Mouse (Mus musculus) forebrain, postnatal 0 days (tissue): ENCODE data around the gene Shld2. TPM values are rescaled to one million over a fixed set of nuclear protein-coding genes. Genes with fewer than 3 reads are reported as not detected.
A peak's percentile ranks its signal among the peaks of the same experiment; 100 is the strongest.

ENCODE experiments used
- ATAC-seq: fragments of 200-750 bp; cut with Nextera tagmentation; 2 replicates; pipeline ENCODE4 v1.8.0; 2017; ENCODE audit warnings: mild to moderate bottlenecking, moderate library complexity
- DNase-seq: peaks from one replicate; pipeline ENCODE4 v3.0.0-alpha.2; 2015
- H3K27ac ChIP-seq: fragments of 300-500 bp; sonication (generic); 2 replicates; pipeline ENCODE4 v1.5.1; 2014; ENCODE audit warnings: low read depth, mild to moderate bottlenecking, antibody characterized with exemption, low read length, moderate library complexity, mixed read lengths
- H3K27me3 ChIP-seq: fragments of 300-500 bp; sonication (generic); 2 replicates; pipeline ENCODE4 v1.6.1; 2014; ENCODE audit warnings: mild to moderate bottlenecking, low read length, mixed read lengths; ENCODE audit not compliant: insufficient read depth
- H3K36me3 ChIP-seq: fragments of 300-500 bp; sonication (generic); 2 replicates; pipeline ENCODE4 v1.6.1; 2014; ENCODE audit warnings: mild to moderate bottlenecking, moderate library complexity; ENCODE audit not compliant: insufficient read depth
- H3K4me1 ChIP-seq: fragments of 300-500 bp; sonication (generic); 2 replicates; pipeline ENCODE4 v1.6.1; 2014; ENCODE audit warnings: antibody characterized with exemption; ENCODE audit not compliant: insufficient read depth
- H3K4me2 ChIP-seq: fragments of 300-500 bp; sonication (generic); 2 replicates; pipeline ENCODE4 v1.6.1; 2014; ENCODE audit warnings: low read depth, mild to moderate bottlenecking, moderate library complexity
- H3K4me3 ChIP-seq: fragments of 300-500 bp; sonication (generic); 2 replicates; pipeline ENCODE4 v1.5.1; 2014; ENCODE audit warnings: low read depth, low read length, mixed read lengths
- H3K9ac ChIP-seq: fragments of 300-500 bp; sonication (generic); 2 replicates; pipeline ENCODE4 v1.6.1; 2014; ENCODE audit warnings: mild to moderate bottlenecking
- H3K9me3 ChIP-seq: fragments of 300-500 bp; sonication (generic); 2 replicates; pipeline ENCODE4 v1.6.1; 2016; ENCODE audit warnings: low read length
- CTCF ChIP-seq: sonication (generic); IDR thresholded peaks from 2 replicates; pipeline ENCODE4 v1.5.1; 2016; ENCODE audit warnings: antibody characterized with exemption, control low read depth, low read depth
- WGBS: fragments of 180-500 bp; shearing (Covaris S2); extraction: QIAGEN DNeasy Blood & Tissue Kit; methylation state at CpG from one replicate; pipeline ENCODE4 v1.1.7; 2014; 5-methylcytosine and 5-hydroxymethylcytosine counted together
- polyA plus RNA-seq: library from polyadenylated mRNA; unstranded; fragments of >200 nt; fragmentation: Nextera tagmentation; extraction: Ambion mirVana; gene quantifications from 2 replicates; pipeline ENCODE4 v1.2.1, GENCODE M21; 2015
- total RNA-seq: library from RNA; depleted of rRNA; stranded (reverse); fragments of >200 nt; gene quantifications from 2 replicates; pipeline ENCODE4 v1.2.3, GENCODE M21; 2014

Shld2 gene
- total and polyA plus RNA-seq, 2 experiments from 2014 or later: 7.6 to 22.0 TPM

- H3K36me3 ChIP-seq: no peaks in the 10 kb centered on the region
- no peak overlapping the region for H3K9ac ChIP-seq
- peak; percentile 21 for DNase-seq
- 71% methylated on average over 4 of the region's 4 CpGs for WGBS
- H3K9me3 ChIP-seq: no peaks in the 10 kb centered on the region
- ATAC-seq: no peak; the same call in 1 of the 2 replicates
- H3K4me2 ChIP-seq: no peak overlapping the region
- no peak overlapping the region for H3K27ac ChIP-seq
- H3K27me3 ChIP-seq: no peaks in the 10 kb centered on the region
- H3K4me3 ChIP-seq: no peak overlapping the region
- no peaks in the 10 kb centered on the region for H3K4me1 ChIP-seq
- no peak for TF ChIP-seq CTCF
These were observed 83.7 kb downstream of the Shld2 start for GRCm38 (mm10) chr14:34226566-34226965.

- no peaks in the 10 kb centered on the region for H3K36me3 ChIP-seq
- no peak for ATAC-seq
- no peak overlapping the region for H3K4me3 ChIP-seq
- H3K27me3 ChIP-seq: no peaks in the 10 kb centered on the region
- no peak for TF ChIP-seq CTCF
- H3K4me2 ChIP-seq: no peak overlapping the region
- no peak for DNase-seq
- no peaks in the 10 kb centered on the region for H3K9me3 ChIP-seq
- no peaks in the 10 kb centered on the region for H3K4me1 ChIP-seq
- 87% methylated on average over 9 of the region's 9 CpGs for WGBS
- no peak overlapping the region for H3K9ac ChIP-seq
- H3K27ac ChIP-seq: no peak overlapping the region
These were observed 84.3 kb downstream of the Shld2 start for GRCm38 (mm10) chr14:34225986-34226385.

- H3K9me3 ChIP-seq: no peaks in the 10 kb centered on the region
- ATAC-seq (no peak), DNase-seq (no peak)
These were observed 86.9 kb downstream of the Shld2 start for GRCm38 (mm10) chr14:34223362-34223898.

GRCm38 (mm10) chr14:34221416-34222077, 88.7 kb downstream of the Shld2 start:
- no peak overlapping the region for H3K27ac ChIP-seq
- no peak for ATAC-seq
- H3K9me3 ChIP-seq: no peaks in the 10 kb centered on the region
- TF ChIP-seq CTCF: no peak
- WGBS: 63% methylated on average over 5 of the region's 5 CpGs
- no peak overlapping the region for H3K4me2 ChIP-seq
- H3K4me3 ChIP-seq: no peak overlapping the region
- no peaks in the 10 kb centered on the region for H3K36me3 ChIP-seq
- peaks cover 7% of the 10 kb centered on the region; the same call in 1 of the 2 replicates for H3K27me3 ChIP-seq
- H3K9ac ChIP-seq: no peak overlapping the region
- DNase-seq: no peak
- H3K4me1 ChIP-seq: no peaks in the 10 kb centered on the region

More at GRCm38 (mm10) chr14:34223362-34223898, 86.9 kb downstream of the Shld2 start:
- Histone ChIP-seq H3K27me3 (peaks cover 7% of the 10 kb centered on the region; the same call in 1 of the 2 replicates), H3K27ac (no peak overlapping the region), H3K4me3 (no peak overlapping the region), H3K36me3 (no peaks in the 10 kb centered on the region), H3K4me1 (no peaks in the 10 kb centered on the region), H3K4me2 (no peak overlapping the region), H3K9ac (no peak overlapping the region)
- TF ChIP-seq CTCF: no peak
- 69% methylated on average over 5 of the region's 5 CpGs for WGBS

GRCm38 (mm10) chr14:34220426-34220825, 89.9 kb downstream of the Shld2 start:
- peaks cover 7% of the 10 kb centered on the region; the same call in 1 of the 2 replicates for H3K27me3 ChIP-seq
- no peak for TF ChIP-seq CTCF
- H3K4me3 ChIP-seq: no peak overlapping the region
- H3K4me1 ChIP-seq: no peaks in the 10 kb centered on the region
- no peak overlapping the region for H3K9ac ChIP-seq
- no peaks in the 10 kb centered on the region for H3K36me3 ChIP-seq
- no peak for ATAC-seq
- no peak overlapping the region for H3K4me2 ChIP-seq
- WGBS: 70% methylated on average over 5 of the region's 5 CpGs
- DNase-seq: no peak
- H3K9me3 ChIP-seq: no peaks in the 10 kb centered on the region
- no peak overlapping the region for H3K27ac ChIP-seq

GRCm38 (mm10) chr14:34219786-34220198, 90.5 kb downstream of the Shld2 start:
- WGBS: 7% methylated on average over 29 of the region's 29 CpGs
- Histone ChIP-seq H3K27ac (no peak overlapping the region), H3K4me2 (peak overlapping the region; percentile 32), H3K9me3 (no peaks in the 10 kb centered on the region), H3K36me3 (no peaks in the 10 kb centered on the region), H3K4me1 (no peaks in the 10 kb centered on the region), H3K9ac (no peak overlapping the region), H3K27me3 (peaks cover 7% of the 10 kb centered on the region; the same call in 1 of the 2 replicates), H3K4me3 (0 out of 2 replicates have a peak overlapping the region, but pooled peaks have one; percentile 1)
- ATAC-seq (no peak), DNase-seq (no peak)
- no peak for TF ChIP-seq CTCF

- Histone ChIP-seq H3K27me3 (peaks cover 7% of the 10 kb centered on the region; the same call in 1 of the 2 replicates), H3K4me2 (peak within 1 kb of the TSS; percentile 32), H3K4me3 (0 out of 2 replicates have a peak within 1 kb of the TSS, but pooled peaks have one; percentile 1), H3K9ac (no peak within 1 kb of the TSS), H3K9me3 (no peaks in the 10 kb centered on the region), H3K4me1 (no peaks in the 10 kb centered on the region), H3K27ac (no peak within 1 kb of the TSS), H3K36me3 (no peaks in the 10 kb centered on the region)
- DNase-seq (no peak), ATAC-seq (no peak)
- TF ChIP-seq CTCF: no peak
- WGBS: 76% methylated on average over 6 of the region's 6 CpGs
These were observed 91.0 kb downstream of the Shld2 start, which contains the start of gene Syt15 for GRCm38 (mm10) chr14:34219295-34219694. TSS of gene Syt15 (plus strand) at chr14:34219595.
